Mouse (Mus musculus): ENCODE results near the gene Arhgap20. TPM values are rescaled to one million over a fixed set of nuclear protein-coding genes. Genes with fewer than 3 reads are reported as not detected.

The Arhgap20 gene
- polyA plus RNA-seq (2014; fragmentation: Nextera tagmentation; extraction: Ambion mirVana): 16.2 and 18.1 TPM in 2 replicates

DNA sequence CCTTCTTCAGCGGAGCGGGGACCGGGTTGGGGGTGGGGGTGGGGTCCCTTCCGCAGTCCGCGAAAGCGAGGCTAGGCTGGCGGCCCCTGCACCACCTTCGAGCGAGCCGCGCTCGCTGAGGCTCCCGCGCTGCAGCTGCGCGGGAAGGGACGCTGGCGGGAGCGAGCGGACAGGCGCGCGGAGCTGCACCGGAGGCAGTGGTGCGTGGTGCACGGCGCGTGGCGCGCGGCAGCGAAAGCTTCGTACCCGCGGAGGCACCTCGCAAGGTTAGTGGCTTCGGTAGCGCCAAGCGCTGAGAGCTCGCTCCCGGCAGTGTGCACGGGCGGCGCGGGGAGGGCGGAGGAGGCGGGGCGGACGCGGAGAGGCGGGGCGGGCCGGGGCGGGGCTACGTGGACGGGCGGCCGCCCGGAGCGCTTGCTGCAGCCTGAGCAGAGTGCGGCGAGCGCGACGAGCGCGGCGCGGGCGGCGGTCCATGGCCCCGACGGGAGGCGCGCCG, at the start of gene Arhgap20:
Gene Arhgap20 (plus strand): TSS at position 417 of the 496 bp plus-strand sequence.
- TF ChIP-seq CTCF (IDR thresholded peaks at IDR 0.05; ENCODE audit: low read depth): no peak
- DNase-seq (peak; percentile 87), ATAC-seq (ENCODE audit: insufficient read depth) (peak; percentile 94)
- Histone ChIP-seq H3K4me2 (peak within 1 kb of the TSS; percentile 94), H3K4me3 (ENCODE audit: low read depth, low read length) (peak within 1 kb of the TSS; percentile 65), H3K4me1 (ENCODE audit: insufficient read depth) (no peaks in the 10 kb centered on the region), H3K9ac (peak within 1 kb of the TSS; percentile 63), H3K9me3 (ENCODE audit: low read depth, low read length) (no peaks in the 10 kb centered on the region), H3K36me3 (ENCODE audit: insufficient read depth) (no peaks in the 10 kb centered on the region), H3K27ac (ENCODE audit: low read depth) (peak within 1 kb of the TSS; percentile 63; the same call in 1 of the 2 replicates), H3K27me3 (ENCODE audit: insufficient read depth, low read length) (peaks cover 9% of the 10 kb centered on the region; the same call in 1 of the 2 replicates)
- under 1% methylated on average over 66 of the region's 77 CpGs for WGBS

DNA sequence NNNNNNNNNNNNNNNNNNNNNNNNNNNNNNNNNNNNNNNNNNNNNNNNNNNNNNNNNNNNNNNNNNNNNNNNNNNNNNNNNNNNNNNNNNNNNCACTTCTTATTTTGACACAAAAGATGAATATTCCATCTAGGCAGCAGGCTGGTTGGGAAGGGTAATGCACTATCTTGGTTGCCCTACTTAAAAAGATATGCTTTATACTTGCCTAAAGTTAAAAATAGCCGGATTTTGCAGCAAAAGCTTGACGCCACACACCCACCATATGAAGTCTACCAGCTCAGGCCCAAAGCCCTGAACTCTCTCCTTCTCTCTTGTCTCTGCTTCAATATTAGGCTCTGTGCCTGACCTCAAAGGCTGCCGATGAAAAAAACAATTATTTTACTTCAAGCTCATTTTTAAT, 46.3 kb upstream of the Arhgap20 start:
- Histone ChIP-seq H3K27me3 (ENCODE audit: insufficient read depth, low read length) (no peaks in the 10 kb centered on the region), H3K4me3 (ENCODE audit: low read depth, low read length) (no peak overlapping the region), H3K9me3 (ENCODE audit: low read depth, low read length) (no peaks in the 10 kb centered on the region), H3K27ac (ENCODE audit: low read depth) (no peak overlapping the region), H3K4me1 (ENCODE audit: insufficient read depth) (no peaks in the 10 kb centered on the region; the same call in 1 of the 2 replicates), H3K4me2 (no peak overlapping the region), H3K9ac (no peak overlapping the region), H3K36me3 (ENCODE audit: insufficient read depth) (no peaks in the 10 kb centered on the region)
- WGBS: 81% methylated on average over 3 of the region's 3 CpGs
- DNase-seq: no peak
- TF ChIP-seq CTCF (IDR thresholded peaks at IDR 0.05; ENCODE audit: low read depth): no peak
- no peak for ATAC-seq (ENCODE audit: insufficient read depth)

DNA sequence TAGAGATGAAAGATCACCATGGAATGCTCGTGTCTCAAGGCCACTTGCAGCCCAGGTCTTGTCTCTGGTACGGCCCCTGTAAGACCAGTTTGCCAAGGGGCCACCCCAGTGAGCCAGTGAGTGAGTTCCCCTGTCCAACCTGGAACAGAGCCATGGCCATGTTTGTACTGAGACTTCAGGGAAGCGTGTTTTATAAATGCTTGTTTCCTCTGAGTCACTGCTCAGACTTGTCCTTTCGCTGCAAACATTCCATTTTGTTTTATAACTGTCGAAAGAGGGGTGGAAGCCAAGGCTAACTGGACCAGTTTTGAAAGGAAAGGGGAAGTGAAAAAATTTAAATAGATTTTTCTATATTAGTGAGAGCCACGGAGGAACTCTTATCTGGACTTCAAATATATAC, 37.2 kb upstream of the Arhgap20 start:
- ATAC-seq (ENCODE audit: insufficient read depth) (peak; percentile 85), DNase-seq (peak; percentile 88)
- H3K36me3 ChIP-seq (ENCODE audit: insufficient read depth): no peaks in the 10 kb centered on the region
- no peaks in the 10 kb centered on the region for H3K9me3 ChIP-seq (ENCODE audit: low read depth, low read length)
- H3K27ac ChIP-seq (ENCODE audit: low read depth): peak overlapping the region; percentile 77
- H3K27me3 ChIP-seq (ENCODE audit: insufficient read depth, low read length): no peaks in the 10 kb centered on the region
- 7% methylated on average over 6 of the region's 6 CpGs for WGBS
- H3K9ac ChIP-seq: no peak overlapping the region
- H3K4me2 ChIP-seq: peak overlapping the region; percentile 11; the same call in 1 of the 2 replicates
- peaks cover 8% of the 10 kb centered on the region for H3K4me1 ChIP-seq (ENCODE audit: insufficient read depth)
- H3K4me3 ChIP-seq (ENCODE audit: low read depth, low read length): no peak overlapping the region
- TF ChIP-seq CTCF (IDR thresholded peaks at IDR 0.05; ENCODE audit: low read depth): no peak

DNA sequence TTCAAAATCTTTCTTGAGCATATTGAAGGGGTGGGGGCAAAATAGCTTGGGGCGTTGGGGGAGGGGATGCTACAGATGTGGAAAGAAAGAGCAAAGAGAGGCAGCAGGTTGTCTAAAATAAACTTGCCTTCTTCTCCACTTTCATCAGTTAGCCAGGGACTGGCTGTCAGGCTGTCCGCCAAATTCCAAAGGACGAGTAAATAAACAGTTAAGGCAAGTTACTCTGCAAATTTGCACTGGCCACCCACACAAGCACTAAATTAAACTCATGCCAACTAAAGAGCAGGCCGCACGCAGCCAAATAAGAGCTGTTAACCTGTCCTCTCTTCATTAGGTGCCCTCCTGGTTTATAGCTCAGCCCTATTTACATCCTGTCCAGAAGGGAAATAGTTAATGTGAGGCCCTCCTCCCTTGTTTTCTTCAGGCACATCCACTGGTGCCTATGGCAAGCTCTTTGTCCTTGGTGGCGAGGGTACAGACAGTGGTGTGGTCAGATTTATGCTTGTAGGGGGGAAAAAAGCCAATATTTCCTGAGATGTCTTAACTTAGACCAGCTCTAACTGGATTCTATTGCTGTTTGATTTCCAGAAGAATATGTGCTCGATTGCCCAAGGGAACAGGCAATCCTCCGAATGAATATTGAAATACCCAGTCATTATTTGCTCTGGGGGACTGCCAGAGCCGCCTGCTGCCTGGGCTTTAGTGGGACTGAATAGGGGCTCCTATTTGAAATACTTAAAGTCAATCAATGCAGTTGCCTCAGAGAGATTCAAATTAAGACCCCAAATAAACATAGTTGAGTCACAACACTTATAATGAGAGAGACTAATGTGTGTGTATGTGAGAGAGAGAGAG, 29.7 kb upstream of the Arhgap20 start:
- Histone ChIP-seq H3K4me1 (ENCODE audit: insufficient read depth) (peaks cover 4% of the 10 kb centered on the region), H3K36me3 (ENCODE audit: insufficient read depth) (no peaks in the 10 kb centered on the region), H3K27ac (ENCODE audit: low read depth) (no peak overlapping the region), H3K9me3 (ENCODE audit: low read depth, low read length) (no peaks in the 10 kb centered on the region), H3K27me3 (ENCODE audit: insufficient read depth, low read length) (no peaks in the 10 kb centered on the region), H3K4me2 (no peak overlapping the region), H3K9ac (no peak overlapping the region), H3K4me3 (ENCODE audit: low read depth, low read length) (no peak overlapping the region)
- ATAC-seq (ENCODE audit: insufficient read depth) (0 out of 2 replicates have a peak, but pooled peaks have one; percentile 21), DNase-seq (peak; percentile 52)
- TF ChIP-seq CTCF (IDR thresholded peaks at IDR 0.05; ENCODE audit: low read depth): no peak
- WGBS: 23% methylated on average over 9 of the region's 9 CpGs

DNA sequence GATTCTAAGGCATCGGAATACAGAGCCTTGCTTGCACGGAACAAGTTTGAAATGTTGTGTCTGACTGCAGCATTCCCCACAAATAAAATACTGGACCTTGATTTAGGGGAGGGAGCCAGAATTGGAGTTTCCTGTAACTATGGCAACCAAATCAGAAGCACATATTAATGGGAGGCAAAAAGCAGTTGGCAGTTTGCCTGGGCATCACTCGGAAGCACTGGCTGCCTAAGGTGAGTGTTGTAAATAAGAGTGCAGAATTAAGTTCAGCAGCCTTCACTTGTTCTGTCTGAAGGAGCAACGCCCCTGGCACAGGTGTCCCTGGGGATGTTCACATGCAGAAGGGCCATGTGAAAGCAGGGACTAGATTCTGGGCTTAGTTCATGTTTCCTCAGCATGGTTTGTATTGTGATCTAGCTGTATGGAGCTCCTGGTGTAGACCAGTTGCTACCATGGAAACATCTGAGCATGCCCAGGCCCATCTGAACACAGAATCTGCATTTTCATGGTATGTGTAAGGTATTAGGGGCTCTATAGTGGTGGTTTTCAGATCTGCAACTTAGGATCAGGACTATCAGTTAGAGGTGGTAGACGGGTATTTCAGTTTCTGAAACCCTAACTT, 28.3 kb upstream of the Arhgap20 start:
- Histone ChIP-seq H3K27me3 (ENCODE audit: insufficient read depth, low read length) (no peaks in the 10 kb centered on the region), H3K4me2 (no peak overlapping the region), H3K9ac (no peak overlapping the region), H3K27ac (ENCODE audit: low read depth) (no peak overlapping the region), H3K4me3 (ENCODE audit: low read depth, low read length) (no peak overlapping the region), H3K9me3 (ENCODE audit: low read depth, low read length) (no peaks in the 10 kb centered on the region), H3K4me1 (ENCODE audit: insufficient read depth) (peaks cover 4% of the 10 kb centered on the region), H3K36me3 (ENCODE audit: insufficient read depth) (no peaks in the 10 kb centered on the region)
- ATAC-seq (ENCODE audit: insufficient read depth) (no peak), DNase-seq (peak; percentile 30)
- no peak for TF ChIP-seq CTCF (IDR thresholded peaks at IDR 0.05; ENCODE audit: low read depth)
- WGBS: 64% methylated on average over 5 of the region's 5 CpGs

DNA sequence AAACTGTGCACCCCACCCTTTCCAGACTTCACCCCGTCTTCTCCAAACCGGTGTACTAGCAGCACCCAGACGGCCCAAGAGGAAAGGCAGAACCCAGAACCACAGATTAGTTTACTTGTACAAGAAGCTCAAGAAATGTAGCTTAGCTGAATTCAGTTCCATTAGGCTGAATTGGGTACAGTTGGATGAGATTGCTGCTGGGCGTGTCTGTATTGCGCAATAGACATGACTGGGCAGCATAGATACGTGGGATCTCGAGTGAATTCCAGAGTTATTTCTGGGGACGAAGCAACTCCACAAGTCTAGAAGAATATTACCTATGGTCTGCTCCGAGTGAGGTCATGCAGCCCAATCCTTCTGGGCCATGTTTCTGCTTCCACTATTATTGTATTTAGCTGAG, 26.8 kb upstream of the Arhgap20 start:
- Histone ChIP-seq H3K27ac (ENCODE audit: low read depth) (no peak overlapping the region), H3K4me2 (no peak overlapping the region), H3K27me3 (ENCODE audit: insufficient read depth, low read length) (no peaks in the 10 kb centered on the region), H3K4me3 (ENCODE audit: low read depth, low read length) (no peak overlapping the region), H3K36me3 (ENCODE audit: insufficient read depth) (no peaks in the 10 kb centered on the region), H3K9ac (no peak overlapping the region), H3K4me1 (ENCODE audit: insufficient read depth) (peaks cover 4% of the 10 kb centered on the region), H3K9me3 (ENCODE audit: low read depth, low read length) (no peaks in the 10 kb centered on the region)
- ATAC-seq (ENCODE audit: insufficient read depth) (no peak), DNase-seq (no peak)
- no peak for TF ChIP-seq CTCF (IDR thresholded peaks at IDR 0.05; ENCODE audit: low read depth)
- 84% methylated on average over 9 of the region's 9 CpGs for whole genome bisulfite sequencing

GRCm38 (mm10) chr9:51739826-51740225, 25.3 kb upstream of the Arhgap20 start:
- no peak overlapping the region for H3K4me3 ChIP-seq (ENCODE audit: low read depth, low read length)
- DNase-seq (no peak), ATAC-seq (ENCODE audit: insufficient read depth) (no peak)
- no peaks in the 10 kb centered on the region for H3K27me3 ChIP-seq (ENCODE audit: insufficient read depth, low read length)
- H3K9me3 ChIP-seq (ENCODE audit: low read depth, low read length): no peaks in the 10 kb centered on the region
- H3K4me1 ChIP-seq (ENCODE audit: insufficient read depth): peaks cover 4% of the 10 kb centered on the region
- H3K4me2 ChIP-seq: no peak overlapping the region
- H3K27ac ChIP-seq (ENCODE audit: low read depth): no peak overlapping the region
- 79% methylated on average over 4 of the region's 4 CpGs for WGBS
- H3K9ac ChIP-seq: no peak overlapping the region
- no peaks in the 10 kb centered on the region for H3K36me3 ChIP-seq (ENCODE audit: insufficient read depth)
- no peak for TF ChIP-seq CTCF (IDR thresholded peaks at IDR 0.05; ENCODE audit: low read depth)
